Mouse (Mus musculus) liver, postnatal 0 days (tissue): Measurements from ENCODE around the gene Zfp598. TPM values are rescaled to one million over a fixed set of nuclear protein-coding genes. Genes with fewer than 3 reads are reported as not detected.

Experiments
- ATAC-seq: fragments of 200-750 bp; cut with Nextera tagmentation; 2 replicates; pipeline ENCODE4 v1.8.0; 2017; ENCODE audit warnings: mild to moderate bottlenecking, moderate library complexity
- DNase-seq: peaks from one replicate; pipeline ENCODE4 v3.0.0-alpha.2; 2016
- H3K27ac ChIP-seq: fragments of 300-500 bp; sonication (generic); 2 replicates; pipeline ENCODE4 v1.5.1; 2014; ENCODE audit warnings: antibody characterized with exemption, moderate library complexity, mild to moderate bottlenecking, low read depth
- H3K27me3 ChIP-seq: fragments of 300-500 bp; sonication (generic); 2 replicates; pipeline ENCODE4 v1.6.1; 2014; ENCODE audit warnings: low read length, control low read depth, mixed read lengths; ENCODE audit not compliant: insufficient read depth
- H3K36me3 ChIP-seq: fragments of 300-500 bp; sonication (generic); replicated peaks from 2 replicates; pipeline ENCODE4 v1.6.1; 2014; ENCODE audit warnings: mild to moderate bottlenecking, control low read depth, low read length, moderate library complexity, mixed read lengths; ENCODE audit not compliant: insufficient read depth
- H3K4me1 ChIP-seq: fragments of 300-500 bp; sonication (generic); 2 replicates; pipeline ENCODE4 v1.6.1; 2014; ENCODE audit warnings: antibody characterized with exemption, mild to moderate bottlenecking, control low read depth; ENCODE audit not compliant: insufficient read depth
- H3K4me2 ChIP-seq: fragments of 300-500 bp; sonication (generic); 2 replicates; pipeline ENCODE4 v1.6.1; 2014; ENCODE audit warnings: low read depth, mild to moderate bottlenecking, low read length, moderate library complexity, mixed read lengths
- H3K4me3 ChIP-seq: fragments of 300-500 bp; sonication (generic); 2 replicates; pipeline ENCODE4 v1.5.1; 2014; ENCODE audit warnings: low read depth, low read length
- H3K9ac ChIP-seq: fragments of 300-500 bp; sonication (generic); replicated peaks from 2 replicates; pipeline ENCODE4 v1.6.1; 2014; ENCODE audit warnings: mild to moderate bottlenecking, moderate library complexity
- H3K9me3 ChIP-seq: fragments of 300-500 bp; sonication (generic); 2 replicates; pipeline ENCODE4 v1.6.1; 2016; ENCODE audit warnings: mild to moderate bottlenecking, control low read depth, low read length, mixed read lengths
- CTCF ChIP-seq: sonication (generic); IDR thresholded peaks from 2 replicates; pipeline ENCODE4 v1.5.1; 2016; ENCODE audit warnings: antibody characterized with exemption, low read depth
- EP300 ChIP-seq: IDR thresholded peaks from 2 replicates; pipeline ENCODE4 v1.6.1; 2016; ENCODE audit warnings: antibody characterized with exemption, low read depth, mild to moderate bottlenecking
- WGBS: fragments of 180-500 bp; shearing (Covaris S2); extraction: QIAGEN DNeasy Blood & Tissue Kit; methylation state at CpG from one replicate; pipeline ENCODE4 v1.1.7; 2014; ENCODE audit not compliant: insufficient replicate concordance; 5-methylcytosine and 5-hydroxymethylcytosine counted together
- polyA plus RNA-seq: library from polyadenylated mRNA; unstranded; fragments of >200 nt; fragmentation: Nextera tagmentation; extraction: Ambion mirVana; gene quantifications from 2 replicates; pipeline ENCODE4 v1.2.1, GENCODE M21; 2015

Zfp598 gene
- polyA plus RNA-seq, 1 experiment from 2014 or later = 7.2 TPM

DNA sequence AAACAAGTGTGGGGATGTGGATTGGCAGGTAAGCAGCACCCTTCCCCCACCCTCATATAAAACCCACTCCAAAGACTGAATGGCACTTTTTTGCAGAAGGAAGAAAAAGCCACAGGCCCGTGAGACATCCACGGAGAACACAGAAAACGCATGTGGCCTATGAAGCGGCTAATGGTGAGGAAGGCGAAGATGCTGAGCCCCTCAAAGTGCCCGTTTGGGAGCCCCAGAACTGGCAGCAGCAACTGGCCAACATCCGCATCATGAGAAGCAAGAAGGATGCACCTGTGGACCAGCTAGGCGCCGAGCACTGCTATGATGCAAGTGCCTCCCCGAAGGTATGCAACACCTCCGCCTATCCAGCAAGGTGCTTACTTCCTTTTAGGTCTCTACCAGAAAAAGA lies 35.7 kb upstream of the Zfp598 start:
- H3K9ac ChIP-seq = 0 out of 2 replicates have a peak overlapping the region, but pooled peaks have one; percentile 4
- no peak overlapping the region for H3K4me2 ChIP-seq
- H3K4me1 ChIP-seq = peaks cover 19% of the 10 kb centered on the region
- 87% methylated on average over 11 of the region's 11 CpGs for WGBS
- no peak overlapping the region for H3K4me3 ChIP-seq
- H3K9me3 ChIP-seq = no peaks in the 10 kb centered on the region
- no peak for DNase-seq
- H3K36me3 ChIP-seq = peaks cover 12% of the 10 kb centered on the region
- H3K27ac ChIP-seq = no peak overlapping the region
- TF ChIP-seq CTCF = no peak
- TF ChIP-seq EP300 = no peak
- ATAC-seq = no peak
- H3K27me3 ChIP-seq = no peaks in the 10 kb centered on the region

DNA sequence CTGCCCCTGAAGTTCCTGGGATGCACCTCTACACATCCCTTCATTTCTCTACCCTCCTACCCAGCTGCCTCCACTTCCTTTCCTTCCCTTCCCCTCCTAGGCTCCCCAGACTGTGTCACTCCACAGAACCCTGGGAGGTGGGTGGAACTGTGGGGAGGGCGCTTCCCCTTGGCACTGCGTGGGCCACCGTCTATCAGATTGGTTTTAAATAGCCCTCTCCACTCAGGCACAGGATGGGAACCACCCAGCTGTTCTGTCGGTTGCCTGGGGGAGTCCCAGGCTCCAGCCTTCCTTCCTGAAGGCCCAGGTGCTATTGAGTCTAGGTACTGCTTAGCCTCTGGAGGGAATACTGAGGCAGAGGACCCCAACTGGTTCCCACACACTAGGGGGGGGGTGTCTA lies 34.5 kb upstream of the Zfp598 start:
- TF ChIP-seq EP300 (no peak), CTCF (no peak)
- no peak for DNase-seq
- H3K9me3 ChIP-seq = no peaks in the 10 kb centered on the region
- no peak overlapping the region for H3K4me2 ChIP-seq
- no peaks in the 10 kb centered on the region for H3K27me3 ChIP-seq
- peaks cover 19% of the 10 kb centered on the region for H3K4me1 ChIP-seq
- H3K4me3 ChIP-seq = no peak overlapping the region
- H3K9ac ChIP-seq = no peak overlapping the region
- no peak overlapping the region for H3K27ac ChIP-seq
- WGBS = 63% methylated on average over 4 of the region's 4 CpGs
- peaks cover 6% of the 10 kb centered on the region for H3K36me3 ChIP-seq
- no peak for ATAC-seq

DNA sequence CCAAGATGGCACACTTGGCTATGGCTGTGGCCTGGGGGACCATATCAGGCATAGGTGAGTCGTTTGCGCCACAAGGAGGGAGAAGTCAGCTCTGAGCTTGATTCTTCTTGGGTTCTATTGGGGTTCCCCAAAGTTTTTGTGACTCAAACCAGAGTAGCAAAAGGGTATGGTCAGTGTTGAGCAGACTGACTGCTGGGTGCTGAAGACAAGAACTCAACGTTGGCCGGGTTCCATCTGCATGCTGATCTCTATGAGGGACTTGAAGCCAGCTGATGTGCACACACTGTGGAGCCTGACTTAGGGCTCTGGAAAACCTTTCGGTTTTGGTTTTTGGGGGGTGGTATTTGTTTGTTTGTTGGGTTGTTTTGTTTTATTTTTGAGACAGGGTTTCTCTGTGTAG lies 33.8 kb upstream of the Zfp598 start:
- H3K36me3 ChIP-seq = peaks cover 4% of the 10 kb centered on the region

DNA sequence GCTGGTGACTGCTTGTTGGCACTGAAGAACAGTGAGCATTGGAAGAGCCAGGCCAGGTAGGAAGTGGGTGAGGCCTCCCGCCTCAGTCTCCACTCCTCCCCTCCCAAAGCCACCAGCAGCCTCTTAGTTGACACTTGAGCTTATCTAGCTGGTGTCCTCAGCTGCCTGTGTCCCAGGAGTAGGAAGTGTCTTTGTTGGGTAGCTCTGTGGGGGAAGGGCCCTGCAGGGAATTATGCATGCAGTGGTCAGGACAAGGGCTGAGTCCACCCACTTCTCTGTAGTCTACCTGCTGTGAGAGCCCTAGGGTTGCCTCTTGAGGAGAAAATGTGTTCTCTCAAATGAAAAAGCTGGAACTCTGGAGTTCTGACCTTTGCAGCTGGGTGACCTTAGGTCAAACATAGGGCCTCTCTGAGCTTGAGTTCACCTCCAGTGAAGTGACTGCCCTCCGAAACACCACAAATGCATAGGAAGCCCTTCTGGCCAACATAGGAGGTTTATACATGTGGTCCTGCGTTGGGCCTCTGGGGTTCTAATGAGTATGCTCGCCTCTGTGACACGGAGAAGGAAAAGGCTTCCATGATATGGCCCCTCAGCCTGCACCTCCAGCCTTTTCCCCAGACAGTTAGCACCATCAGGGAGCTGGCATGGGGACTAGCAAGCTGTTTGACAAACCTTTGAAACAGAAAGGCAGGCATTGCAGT lies 32.6 kb upstream of the Zfp598 start:
- no peak overlapping the region for H3K4me3 ChIP-seq
- H3K4me2 ChIP-seq = no peak overlapping the region
- ATAC-seq (no peak), DNase-seq (no peak)
- peaks cover 15% of the 10 kb centered on the region for H3K4me1 ChIP-seq
- H3K9ac ChIP-seq = no peak overlapping the region
- TF ChIP-seq EP300 (no peak), CTCF (no peak)
- H3K36me3 ChIP-seq = peaks cover 2% of the 10 kb centered on the region; the same call in 1 of the 2 replicates
- 63% methylated on average over 5 of the region's 5 CpGs for WGBS
- H3K9me3 ChIP-seq = no peaks in the 10 kb centered on the region
- H3K27me3 ChIP-seq = no peaks in the 10 kb centered on the region
- no peak overlapping the region for H3K27ac ChIP-seq

More for the DNA sequence above, 33.8 kb upstream of the Zfp598 start:
- DNase-seq (no peak), ATAC-seq (no peak)
- Histone ChIP-seq H3K9me3 (no peaks in the 10 kb centered on the region), H3K27ac (no peak overlapping the region), H3K4me3 (no peak overlapping the region), H3K9ac (no peak overlapping the region), H3K4me1 (peaks cover 19% of the 10 kb centered on the region), H3K4me2 (no peak overlapping the region), H3K27me3 (no peaks in the 10 kb centered on the region)
- WGBS = 82% methylated on average over 5 of the region's 5 CpGs
- TF ChIP-seq EP300 (no peak), CTCF (no peak)

DNA sequence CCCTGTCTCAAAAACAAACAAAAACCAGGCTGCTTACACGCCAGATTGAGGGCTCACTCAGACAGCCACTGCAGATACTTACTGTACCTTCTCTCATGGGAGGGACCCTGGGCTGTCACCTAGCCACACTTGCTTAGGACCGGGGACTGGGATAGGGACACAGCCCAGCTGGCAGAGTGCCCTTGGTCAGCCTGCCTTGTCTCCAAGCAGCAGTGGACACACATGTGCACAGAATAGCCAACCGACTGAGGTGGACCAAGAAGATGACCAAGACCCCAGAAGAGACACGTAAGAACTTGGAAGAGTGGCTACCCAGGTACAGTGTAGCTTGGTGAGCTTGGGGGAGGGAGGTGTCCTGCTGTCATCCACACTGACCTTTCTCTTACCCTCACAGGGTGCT lies 31.3 kb upstream of the Zfp598 start:
- DNase-seq (no peak), ATAC-seq (no peak)
- Histone ChIP-seq H3K36me3 (peaks cover 5% of the 10 kb centered on the region; the same call in 1 of the 2 replicates), H3K4me2 (no peak overlapping the region), H3K9ac (no peak overlapping the region), H3K9me3 (no peaks in the 10 kb centered on the region), H3K4me3 (no peak overlapping the region), H3K27ac (no peak overlapping the region), H3K27me3 (no peaks in the 10 kb centered on the region), H3K4me1 (peaks cover 9% of the 10 kb centered on the region)
- no peak for TF ChIP-seq EP300
- WGBS = 75% methylated on average over 4 of the region's 4 CpGs

DNA sequence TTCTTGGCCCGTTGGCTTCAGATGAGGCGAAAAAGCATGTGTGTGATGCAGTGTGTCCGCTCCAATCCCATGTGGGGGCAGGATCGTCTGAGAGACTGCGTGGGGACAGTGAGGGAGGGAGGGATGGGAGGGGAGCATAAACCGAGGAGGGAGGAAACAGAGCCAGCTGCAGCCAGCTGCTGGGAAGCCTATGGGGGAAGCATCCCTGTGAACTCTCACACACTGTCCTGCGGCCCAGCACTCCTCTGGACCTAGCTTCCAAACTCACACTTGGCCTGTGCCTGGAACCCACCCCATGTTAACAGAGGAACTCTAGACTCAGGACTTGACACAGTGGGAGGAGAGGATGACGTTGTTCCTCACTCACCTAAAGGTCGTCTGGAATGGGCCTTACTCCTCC lies 30.6 kb upstream of the Zfp598 start:
- Histone ChIP-seq H3K4me3 (no peak overlapping the region), H3K4me1 (peaks cover 7% of the 10 kb centered on the region; the same call in 1 of the 2 replicates), H3K27me3 (no peaks in the 10 kb centered on the region), H3K27ac (no peak overlapping the region), H3K9ac (no peak overlapping the region), H3K4me2 (no peak overlapping the region), H3K36me3 (peaks cover 5% of the 10 kb centered on the region; the same call in 1 of the 2 replicates), H3K9me3 (no peaks in the 10 kb centered on the region)
- ATAC-seq (peak; percentile 35; the same call in 1 of the 2 replicates), DNase-seq (no peak)
- 61% methylated on average over 9 of the region's 9 CpGs for WGBS
- TF ChIP-seq EP300 (no peak), CTCF (no peak)
